Mouse (Mus musculus) T-cell, adult 2 months (primary cell): ENCODE measurements around the gene Ufd1.
"Not testable (repeated sequence)": the region's sequence is repeated elsewhere in the genome, so short reads cannot be mapped to it uniquely, and the experiment has no call there.

Experiments used
- DNase-seq: peaks from one replicate; pipeline ENCODE4 v3.0.0; 2022; ENCODE audit warnings: low spot score

Ufd1 gene

DNA sequence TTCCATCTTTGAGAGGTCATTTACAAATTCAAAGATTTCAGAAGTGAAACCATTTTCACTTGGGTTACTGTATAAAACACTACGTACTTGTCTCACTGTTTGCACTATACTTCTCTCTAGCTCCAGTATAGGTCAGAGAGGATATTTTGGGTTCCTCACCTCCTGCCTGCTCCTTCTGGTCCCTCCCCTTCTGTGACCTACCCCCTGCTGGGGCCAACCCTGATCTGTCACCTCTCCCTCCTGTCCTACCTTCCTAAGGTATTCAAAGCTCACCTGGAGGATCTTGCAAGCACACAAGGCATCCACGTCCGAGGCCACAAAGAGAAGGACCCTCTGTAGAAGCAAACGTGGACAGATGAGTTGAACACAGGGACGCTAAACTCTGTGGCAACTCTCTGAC, 547 bp upstream of the Ufd1 start:
- peak; percentile 8 for DNase-seq

DNA sequence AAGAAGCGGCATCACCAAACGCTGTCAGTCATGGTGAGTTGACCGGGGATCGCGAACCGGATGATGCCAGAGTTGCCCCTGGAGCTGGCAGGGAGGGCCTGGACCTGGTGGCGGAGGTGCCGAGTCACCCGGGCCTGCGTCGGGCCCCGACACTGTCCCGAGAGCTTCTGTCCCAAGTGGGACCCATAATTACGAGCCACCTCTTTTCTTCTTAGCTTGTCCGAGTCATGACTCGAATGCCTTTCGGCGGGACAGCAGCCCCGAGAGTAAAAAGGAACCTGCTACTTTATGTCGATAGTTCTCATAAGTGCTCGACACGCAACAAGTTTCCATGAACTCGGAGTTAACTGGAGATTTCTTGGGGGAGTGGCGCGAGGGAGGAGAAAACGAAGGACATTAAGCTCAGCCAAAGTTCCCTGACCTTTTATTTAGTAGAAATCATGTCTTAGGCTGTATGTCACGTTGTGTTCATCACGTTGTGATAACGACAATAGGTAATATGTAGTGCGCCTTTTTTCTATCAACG, 869 bp downstream of the Ufd1 start:
- DNase-seq: no peak

DNA sequence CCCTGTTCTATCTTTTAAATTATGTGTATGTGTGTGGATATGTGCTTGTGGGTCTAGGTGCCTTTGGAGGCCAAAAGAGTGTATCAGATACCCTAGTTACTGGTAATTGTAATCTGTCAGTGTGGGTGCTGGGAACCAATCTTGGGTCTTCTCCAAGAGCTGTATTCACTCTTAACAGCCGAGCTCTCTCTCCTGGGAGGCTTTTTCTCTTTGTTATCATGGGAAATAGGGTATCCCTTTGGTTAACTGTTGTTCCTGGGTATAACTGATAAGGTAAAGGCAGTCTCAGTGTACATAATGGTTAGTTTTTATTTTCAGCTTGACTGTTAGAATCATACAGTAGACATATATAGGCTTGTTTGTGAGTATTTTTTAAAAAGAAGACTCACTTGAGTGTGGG, 10.8 kb downstream of the Ufd1 start:
- DNase-seq: no peak

DNA sequence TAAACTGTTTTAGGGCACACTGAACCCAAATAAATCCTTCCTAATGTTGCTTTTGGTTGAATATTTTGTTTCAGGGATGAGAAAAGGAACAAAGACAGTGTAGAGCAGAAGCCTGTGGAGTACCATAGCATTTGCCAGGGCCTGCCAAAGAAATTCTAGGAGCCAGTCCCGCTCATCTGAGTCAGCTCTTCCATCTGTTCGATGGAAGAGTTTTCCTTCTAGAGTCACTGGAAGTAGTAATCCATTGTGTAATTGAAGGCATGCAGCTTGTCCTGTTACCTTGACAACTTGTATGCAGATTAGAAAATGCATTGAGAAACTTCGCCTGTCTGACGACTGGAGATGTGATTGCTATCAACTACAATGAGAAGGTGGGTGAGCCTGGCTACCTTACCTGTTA, 11.3 kb downstream of the Ufd1 start:
- DNase-seq: no peak

DNA sequence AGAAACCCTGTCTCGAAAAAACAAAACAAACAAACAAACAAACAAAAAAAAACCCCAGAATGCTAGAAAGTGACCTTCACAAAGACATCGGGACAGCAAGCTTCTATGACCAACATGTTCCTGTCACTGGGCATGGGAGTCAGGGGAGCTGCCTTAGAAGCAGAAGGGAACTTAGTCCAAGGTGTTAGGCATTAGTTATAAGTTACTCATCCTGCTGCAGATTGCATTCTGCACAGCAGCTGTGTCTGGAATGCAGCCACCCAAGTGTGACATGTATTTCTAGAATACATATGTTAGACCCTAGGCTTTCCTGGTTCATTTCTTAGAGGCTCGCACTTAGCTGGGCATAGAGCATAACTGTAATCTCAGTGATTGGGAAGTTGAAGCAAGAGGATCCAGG, 17.1 kb downstream of the Ufd1 start:
- no peak for DNase-seq

DNA sequence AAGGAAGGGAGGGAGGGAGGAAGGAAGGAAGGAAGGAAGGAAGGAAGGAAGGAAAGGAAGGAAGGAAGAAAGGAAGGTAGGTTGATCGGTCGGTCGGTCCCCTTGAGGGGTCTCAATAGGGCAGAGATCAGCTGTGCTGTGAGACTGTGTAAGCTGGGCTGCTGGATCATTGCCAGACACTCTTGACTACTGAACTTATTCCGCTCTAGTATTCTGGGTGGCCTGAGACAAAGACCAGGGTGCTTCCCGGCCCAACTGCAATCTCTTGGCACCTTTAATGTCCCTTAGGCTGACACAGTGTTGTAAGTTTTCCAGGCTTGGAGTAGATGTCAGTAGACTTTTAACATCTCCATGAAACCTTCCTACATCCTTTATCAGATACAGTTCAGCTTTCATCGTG, 17.5 kb downstream of the Ufd1 start:
- DNase-seq: no peak

DNA sequence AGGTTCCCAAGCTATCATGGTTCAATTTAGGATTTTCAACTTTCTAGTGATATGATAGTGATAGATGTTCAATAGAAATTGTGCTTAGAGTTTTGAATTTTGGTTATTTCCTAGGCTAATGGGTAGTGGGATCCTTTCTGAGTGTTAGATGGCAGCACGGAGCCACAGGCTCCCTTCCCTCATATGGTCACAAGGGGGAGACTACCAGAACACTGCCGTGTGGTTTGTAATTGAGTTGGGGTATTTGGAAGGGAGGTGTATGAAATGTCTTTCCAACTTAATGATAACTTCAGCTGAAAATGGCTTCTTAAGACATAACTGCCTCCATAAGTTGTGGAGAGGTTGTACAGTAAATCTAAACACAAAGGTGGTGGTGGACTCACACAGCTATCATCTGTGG, 21.9 kb downstream of the Ufd1 start:
- no peak for DNase-seq

DNA sequence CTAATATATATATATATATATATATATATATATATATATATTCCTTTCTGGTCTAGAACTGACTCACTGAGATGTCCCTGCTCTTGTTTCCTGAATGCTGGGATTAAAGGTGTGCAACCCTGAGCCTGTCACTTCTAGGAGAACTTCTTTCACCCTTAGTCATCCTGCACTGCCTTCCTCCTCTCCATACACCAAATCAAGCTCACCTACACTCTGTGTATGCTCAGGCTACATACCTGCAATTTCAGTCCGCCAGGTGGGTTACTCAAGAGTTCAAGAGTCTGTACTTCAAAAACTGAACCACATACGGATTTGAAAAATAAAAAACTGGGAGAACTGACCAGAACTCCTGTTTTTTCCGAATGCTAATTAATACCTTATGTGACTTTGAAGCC, 24.5 kb downstream of the Ufd1 start:
- no peak for DNase-seq

DNA sequence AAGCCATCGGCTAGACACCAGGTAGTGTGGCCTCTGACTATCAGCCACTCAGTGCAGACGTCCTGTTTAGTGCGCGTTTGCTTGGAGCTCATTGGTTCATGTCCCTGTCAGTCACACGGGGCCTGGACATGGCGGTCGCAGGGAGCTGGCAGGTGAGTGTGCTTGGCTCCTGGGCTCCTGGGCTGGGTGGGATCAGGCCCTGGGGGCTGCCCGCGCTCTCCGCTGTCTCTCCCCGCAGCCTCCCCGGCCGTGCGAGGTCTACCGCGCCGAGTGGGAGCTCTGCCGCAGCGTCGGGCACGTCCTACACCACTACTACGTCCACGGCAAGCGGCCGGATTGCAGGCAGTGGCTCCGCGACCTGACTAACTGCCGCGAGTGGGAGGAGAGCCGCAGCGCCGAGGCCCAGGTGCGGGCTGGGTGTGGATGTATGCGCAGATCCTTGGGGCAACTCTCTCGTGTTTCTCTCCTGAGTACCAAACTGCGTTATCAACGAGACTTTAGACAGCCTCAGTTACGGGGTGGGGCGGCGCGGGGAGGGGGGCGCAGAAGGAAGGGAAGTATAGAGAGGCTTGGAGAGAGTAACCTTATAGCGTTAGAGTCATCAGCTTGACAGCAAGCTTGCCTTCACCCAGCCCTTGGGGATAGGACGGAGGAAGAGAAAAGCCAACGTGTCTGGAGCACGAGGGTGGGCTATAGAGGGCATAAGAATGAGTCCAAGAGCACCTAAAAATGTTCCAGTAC, 25.1 kb downstream of the Ufd1 start, which contains the start of the genes 2510002D24Rik and Gm28539:
2510002D24Rik (plus strand) TSS at position 111 of the 741 bp plus-strand sequence.
Gm28539 (plus strand) TSS at position 117 of the 741 bp plus-strand sequence.
- peak; percentile 87 for DNase-seq

DNA sequence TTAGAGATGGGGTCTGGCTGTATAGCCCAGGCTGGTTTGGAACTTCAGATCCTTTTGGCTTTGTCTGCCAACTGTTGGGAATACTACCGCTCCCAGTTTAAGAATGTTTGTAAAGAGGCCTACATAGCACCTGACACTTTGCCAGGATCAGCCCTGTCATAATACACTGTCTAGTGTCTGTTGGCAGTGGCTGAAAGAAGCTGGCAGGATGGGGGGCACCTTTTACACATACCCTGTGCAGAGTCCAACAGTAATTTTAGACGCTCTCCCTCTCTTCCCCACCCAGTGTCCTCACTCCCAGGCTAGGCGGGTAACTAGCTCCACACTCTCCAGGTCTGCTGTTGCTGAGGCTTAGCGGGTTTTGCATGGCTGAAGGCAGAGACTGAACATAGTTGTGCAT, 26.8 kb downstream of the Ufd1 start:
- no peak for DNase-seq

DNA sequence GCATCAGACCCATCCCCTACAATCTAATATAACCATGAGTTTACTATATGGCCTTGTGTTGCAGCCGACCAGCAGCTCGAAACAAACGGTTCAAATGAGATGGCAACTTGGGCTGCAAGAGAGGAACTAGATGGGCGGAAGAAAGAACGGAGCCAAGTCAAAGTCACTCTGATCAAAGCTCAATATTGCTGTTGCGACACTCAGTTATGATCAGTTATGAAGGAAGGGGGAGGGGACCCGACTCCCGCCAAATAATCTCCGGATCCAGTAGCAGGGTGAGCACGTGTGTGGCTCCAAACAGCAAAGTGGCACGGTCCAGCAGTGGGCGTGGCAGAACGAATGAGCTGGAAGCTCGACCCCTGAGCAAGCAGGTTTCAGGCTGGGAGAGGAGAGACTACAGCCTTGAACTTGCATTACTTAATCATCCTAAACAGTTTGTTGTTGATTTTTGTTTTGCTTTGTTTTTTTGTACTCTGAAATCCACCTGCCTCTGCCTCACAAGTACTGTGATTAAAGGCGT, 34.8 kb downstream of the Ufd1 start:
- DNase-seq: no peak

DNA sequence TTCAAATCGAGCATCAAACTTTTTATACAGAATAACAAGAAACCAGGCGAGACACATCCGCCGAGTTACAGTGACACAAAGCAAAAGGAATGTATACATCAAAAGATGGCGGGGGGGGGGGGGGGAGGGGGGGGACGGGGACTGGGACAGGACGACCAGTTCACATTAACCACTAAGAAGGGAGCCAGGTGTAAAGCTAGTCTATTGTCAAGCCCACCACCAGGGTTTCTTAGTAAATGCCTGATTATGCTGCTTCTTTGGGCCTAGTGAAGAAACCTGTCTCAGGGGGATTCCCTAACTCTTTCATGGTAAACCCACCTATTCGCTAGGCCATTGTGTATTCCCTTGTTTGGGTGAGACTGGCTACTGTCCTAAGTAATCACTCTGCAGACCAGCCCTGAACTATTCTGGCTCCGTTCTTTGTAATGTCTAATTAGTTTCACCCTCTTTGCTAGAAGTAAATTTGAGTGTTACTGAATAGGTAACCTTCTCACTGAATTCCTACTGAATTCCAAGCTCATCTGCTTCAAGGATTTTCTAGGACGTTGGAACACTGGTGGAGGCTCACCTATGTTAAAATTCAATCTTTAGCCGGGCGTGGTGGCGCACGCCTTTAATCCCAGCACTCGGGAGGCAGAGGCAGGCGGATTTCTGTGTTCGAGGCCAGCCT, 38.1 kb downstream of the Ufd1 start:
- DNase-seq: not testable (repeated sequence)

DNA sequence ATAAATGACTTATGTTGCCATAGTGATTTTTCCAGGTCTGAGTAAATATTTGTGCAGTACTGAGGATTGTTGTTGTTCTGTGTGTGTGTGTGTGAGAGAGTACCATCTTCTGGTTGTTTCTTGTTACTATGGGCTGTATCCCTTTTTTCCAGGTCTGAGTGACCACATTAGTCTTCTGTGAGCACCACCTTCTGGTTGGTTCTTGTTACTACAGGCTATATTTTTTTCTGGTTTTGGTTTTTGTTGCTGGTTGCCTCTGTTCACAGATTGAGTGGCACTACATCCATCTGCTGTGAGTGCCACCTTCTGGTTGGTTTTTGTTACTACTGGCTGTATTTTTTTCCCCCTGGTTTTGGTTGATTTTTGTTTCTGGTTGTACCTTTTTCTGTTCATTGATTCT, 47.0 kb downstream of the Ufd1 start:
- peak; percentile 68 for DNase-seq

DNA sequence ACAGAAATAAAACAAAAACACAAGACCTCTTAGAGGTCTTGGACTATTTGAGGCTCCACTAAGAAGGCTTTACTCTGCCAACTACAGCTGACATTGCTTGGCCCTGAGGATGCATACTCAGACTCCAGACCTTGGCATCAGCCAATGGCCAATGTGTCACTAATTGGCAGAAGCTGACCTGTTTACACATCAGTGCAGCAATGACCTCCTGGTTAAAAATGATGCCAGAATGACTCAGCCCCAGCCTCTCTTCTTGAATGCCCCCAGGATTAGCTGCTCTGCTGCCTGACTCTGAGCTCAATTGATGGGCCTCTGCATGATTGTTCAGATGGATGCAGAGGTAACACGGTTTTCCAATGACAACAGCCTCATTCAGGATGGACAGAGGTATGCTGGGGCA, 48.6 kb downstream of the Ufd1 start:
- no peak for DNase-seq

DNA sequence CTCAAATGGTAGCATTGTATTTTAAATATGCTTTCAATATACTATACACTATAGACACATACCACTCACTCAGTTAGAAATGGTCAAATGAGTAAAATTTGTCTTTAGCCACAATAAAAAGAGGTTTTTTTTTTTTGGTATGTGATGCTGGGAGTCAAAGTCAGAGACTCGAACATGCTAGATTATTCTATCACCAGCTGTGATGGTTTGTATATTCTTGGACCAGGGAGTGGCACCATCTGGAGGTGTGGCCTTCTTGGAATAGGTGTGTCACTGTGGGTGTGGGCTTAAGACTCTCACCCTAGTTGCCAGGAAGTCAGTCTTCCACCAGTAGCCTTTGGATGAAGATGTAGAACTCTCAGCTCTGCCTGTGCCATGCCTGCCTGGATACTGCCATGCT, 58.9 kb downstream of the Ufd1 start:
- not testable (repeated sequence) for DNase-seq

DNA sequence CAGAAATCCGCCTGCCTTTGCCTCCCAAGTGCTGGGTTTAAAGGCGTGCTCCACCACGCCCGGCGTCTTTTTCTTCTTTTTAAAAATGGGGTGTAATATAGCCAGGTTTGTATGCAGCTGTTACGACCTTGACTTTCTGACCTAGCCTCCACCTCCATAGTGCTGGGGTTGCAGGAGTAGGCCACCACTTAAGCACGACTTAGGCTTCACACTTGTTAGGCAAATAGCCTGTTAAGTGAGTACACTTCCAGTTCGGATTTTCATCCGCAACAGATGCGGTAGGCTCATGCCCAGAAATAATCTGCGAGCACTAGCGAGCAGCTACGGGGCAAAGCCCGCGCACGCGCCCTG, 64.5 kb downstream of the Ufd1 start:
- DNase-seq: no peak

DNA sequence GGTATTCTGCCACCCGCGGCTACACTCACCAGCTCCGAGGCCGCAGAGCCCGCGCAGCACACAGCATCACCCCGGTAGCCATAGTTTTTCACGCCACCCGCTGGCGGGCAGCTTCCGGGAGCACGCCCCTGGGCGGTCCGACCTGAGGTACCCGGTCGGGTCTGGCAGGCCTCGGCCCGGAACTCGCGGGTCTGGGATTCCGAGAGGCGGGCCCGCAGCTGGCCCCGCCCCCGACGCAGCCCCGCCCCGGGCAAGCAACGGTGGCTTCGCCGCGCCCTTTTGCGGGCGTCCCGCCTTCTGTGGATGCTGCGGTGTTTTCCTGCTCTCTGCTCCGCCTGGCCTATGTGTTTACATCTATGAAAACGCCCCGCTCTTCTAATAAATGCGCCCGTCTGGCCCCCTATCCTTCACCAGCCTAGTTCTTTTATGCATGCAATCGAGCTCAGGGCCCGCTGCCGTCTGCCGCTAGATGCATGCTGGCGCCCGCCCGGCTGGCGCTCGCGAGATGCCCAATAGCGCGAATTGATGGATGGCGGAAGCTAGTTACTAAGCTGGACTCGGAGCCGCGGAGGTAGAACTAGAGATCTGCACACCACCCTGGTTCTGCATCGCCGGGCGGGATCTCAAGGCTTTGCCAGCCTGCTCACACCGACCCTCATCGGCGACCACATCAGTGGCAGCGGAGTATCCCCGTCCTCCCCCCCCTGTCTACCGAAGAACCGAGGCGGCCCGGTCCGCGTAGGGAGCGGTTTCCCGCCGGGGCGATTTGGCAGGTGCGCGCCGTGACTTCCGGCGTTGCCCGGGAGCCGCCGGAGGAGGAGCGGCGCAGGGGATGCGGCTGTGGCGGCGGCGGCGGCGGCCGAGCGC, 65.1 kb downstream of the Ufd1 start, which contains the start of the genes Mrpl40 and Hira:
Mrpl40 (minus strand) TSS at position 421 of the 867 bp plus-strand sequence.
Hira (plus strand) TSS at position 596 of the 867 bp plus-strand sequence.
- DNase-seq: peak; percentile 94

DNA sequence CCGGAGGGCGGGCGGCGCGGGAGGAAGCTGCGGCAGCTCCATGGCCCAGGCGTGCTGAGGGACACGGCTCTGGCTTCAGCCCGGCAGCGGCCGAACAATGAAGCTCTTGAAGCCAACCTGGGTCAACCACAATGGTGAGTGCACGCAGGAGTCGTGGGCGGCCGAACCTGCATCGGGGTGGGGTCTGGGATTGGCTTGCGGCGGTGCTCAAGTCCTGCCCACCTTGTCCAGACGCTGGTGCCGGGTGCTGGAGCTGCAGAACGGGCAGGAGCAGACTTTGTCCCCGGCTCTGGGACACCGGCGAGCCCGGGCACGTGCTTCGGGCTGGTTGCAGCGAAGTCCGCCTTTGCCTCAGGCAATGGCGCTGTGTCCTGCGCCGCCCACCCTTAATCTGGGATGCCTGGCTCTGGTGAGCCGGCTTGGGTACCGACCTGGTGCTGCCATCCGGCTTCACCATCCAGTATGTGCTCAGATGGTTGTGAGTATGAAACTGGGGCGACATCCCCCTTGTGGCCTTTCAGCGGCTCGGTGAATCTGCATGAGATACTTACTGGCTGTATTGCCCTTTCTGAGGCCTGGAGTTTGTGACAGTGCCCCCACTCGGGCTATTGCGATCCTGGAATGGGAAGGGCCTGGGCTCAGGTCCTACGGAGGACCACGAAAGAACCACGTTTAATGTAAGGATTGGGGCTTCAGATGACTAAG, 66.0 kb downstream of the Ufd1 start:
- peak; percentile 75 for DNase-seq

DNA sequence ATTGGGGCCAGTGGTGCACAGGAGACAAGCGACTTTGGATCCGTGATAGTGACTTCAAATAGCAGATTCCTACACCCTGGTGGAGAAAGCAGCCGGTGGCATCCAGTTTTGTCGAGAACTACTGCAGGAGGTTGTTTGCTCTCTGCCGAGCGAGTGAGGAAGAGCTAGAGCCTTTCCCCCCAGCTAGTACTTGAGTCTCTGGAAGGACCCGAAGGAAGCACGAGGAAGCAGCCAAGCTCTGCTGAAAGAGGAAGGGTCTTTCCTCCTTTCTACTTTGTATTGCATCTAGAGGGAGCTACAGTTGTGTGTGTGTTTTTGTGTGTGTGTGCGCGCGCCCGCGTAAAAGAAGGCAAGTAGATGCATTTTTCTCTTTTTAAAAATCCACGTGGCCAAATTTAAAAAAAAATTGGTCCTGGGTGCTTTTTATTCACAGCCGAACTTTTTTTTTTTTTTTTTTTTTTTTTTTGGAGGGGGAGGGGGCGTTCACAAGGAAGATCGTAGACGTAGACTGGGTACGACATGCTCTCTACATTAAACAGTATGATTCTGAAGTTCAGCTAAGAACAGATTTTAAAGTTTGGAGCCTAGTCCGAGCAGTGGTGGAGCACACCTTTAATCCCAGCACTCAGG, 66.6 kb downstream of the Ufd1 start:
- no peak for DNase-seq

DNA sequence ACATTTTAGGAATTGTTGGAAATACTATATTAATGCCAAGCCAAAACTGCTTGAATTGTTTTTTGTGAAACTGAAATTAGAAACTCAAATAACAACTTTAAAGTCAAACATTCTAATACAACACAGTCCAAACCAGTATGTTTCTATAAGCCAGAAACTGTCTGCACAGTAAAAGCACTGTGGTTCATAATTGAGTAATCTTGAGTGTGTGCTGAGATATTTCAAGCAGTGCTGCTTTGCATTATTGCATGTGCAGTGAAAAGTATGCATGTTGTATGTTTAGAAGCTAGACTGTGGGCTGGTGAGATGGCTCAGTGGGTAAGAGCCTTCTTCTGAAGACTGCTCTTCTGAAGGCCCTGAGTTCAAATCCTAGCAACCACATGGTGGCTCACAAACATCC, 72.5 kb downstream of the Ufd1 start:
- no peak for DNase-seq
